Mouse (Mus musculus) E14TG2a.4 (cell line): ENCODE data around the gene Rpp14.

Experiments used
- CTCF ChIP-seq: conservative IDR thresholded peaks from 2 replicates; pipeline ENCODE4 v1.5.1; 2014; ENCODE audit warnings: low read length
- NANOG ChIP-seq: IDR thresholded peaks from 2 replicates; pipeline ENCODE4 v1.6.1; 2014; ENCODE audit warnings: borderline replicate concordance, low read length, mixed read lengths

DNA sequence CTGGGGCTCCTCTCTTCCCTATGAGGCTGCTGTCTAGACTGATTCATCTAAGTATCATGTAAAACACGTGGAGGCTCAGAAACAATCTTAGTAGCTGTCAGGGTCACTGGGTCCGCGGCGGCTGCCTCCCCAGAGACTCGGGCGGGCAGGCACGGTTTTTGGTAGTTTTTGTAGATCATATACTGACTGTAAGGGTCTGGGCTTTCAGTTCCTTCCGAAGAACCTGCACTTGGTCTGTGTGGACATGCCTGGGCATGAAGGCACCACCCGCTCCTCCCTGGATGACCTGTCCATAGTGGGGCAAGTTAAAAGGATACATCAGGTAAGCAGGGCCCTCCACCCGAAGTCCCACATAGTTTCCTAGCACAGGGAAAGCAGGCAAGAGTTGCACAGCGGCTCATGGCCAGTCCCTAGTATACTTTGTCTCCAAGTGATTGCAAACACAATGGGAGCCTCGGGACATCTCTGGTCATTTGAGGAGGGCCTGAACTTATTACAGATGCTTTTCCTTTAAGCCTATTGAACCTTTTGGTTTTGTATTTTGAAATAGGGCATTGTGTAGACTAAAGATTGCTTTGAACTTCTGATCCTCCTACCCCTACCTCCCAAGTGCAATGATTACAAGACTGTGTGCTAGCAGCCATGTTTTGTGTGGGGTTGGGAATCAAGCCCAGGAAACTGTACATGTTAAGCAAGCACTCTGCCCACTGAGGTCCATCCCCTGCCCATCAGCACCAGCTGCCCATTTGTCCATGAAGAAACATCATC is 39.1 kb upstream of the Rpp14 start:
- TF ChIP-seq CTCF = no peak
- no peak for TF ChIP-seq NANOG
